In genomic region chr12:3791257-3791656, GRCm38 (mm10) we compare ENCODE assay signal across 8 mouse cellular contexts. TPM values are rescaled to one million over a fixed set of nuclear protein-coding genes. Genes with fewer than 3 reads are reported as not detected.
DNase-seq lines count a peak whose midpoint lies in the region; ATAC-seq and TF ChIP-seq lines count a peak whose summit lies in the region.

No protein-coding gene starts in this region.

- no peaks in the 10 kb centered on the region for H3K9me3 ChIP-seq in heart, embryonic 11.5 days (replicated peaks; ENCODE audit: control insufficient read depth, low read length)
- H3K9me3 ChIP-seq in ES-Bruce4 (replicated peaks; ENCODE audit: control insufficient read depth, insufficient read depth, low read length, poor library complexity, severe bottlenecking): no peaks in the 10 kb centered on the region
- no peaks in the 10 kb centered on the region for H3K9me3 ChIP-seq in hindbrain, embryonic 12.5 days (replicated peaks)
- H3K9me3 ChIP-seq in midbrain, embryonic 10.5 days (replicated peaks): no peaks in the 10 kb centered on the region

- peak overlapping the region; percentile 69 for H3K4me2 ChIP-seq in heart, embryonic 11.5 days
- peak overlapping the region; percentile 59 for H3K4me2 ChIP-seq in hindbrain, embryonic 12.5 days (replicated peaks)

- H3K27me3 ChIP-seq in heart, embryonic 11.5 days (ENCODE audit: control insufficient read depth, insufficient read depth, low read length): no peaks in the 10 kb centered on the region
- no peaks in the 10 kb centered on the region for H3K27me3 ChIP-seq in ES-Bruce4 (ENCODE audit: control insufficient read depth, insufficient read depth, low read length, poor library complexity, severe bottlenecking)
- H3K27me3 ChIP-seq in hindbrain, embryonic 12.5 days: no peaks in the 10 kb centered on the region
- peaks cover 21% of the 10 kb centered on the region for H3K27me3 ChIP-seq in midbrain, embryonic 10.5 days (ENCODE audit: low read depth, poor library complexity, severe bottlenecking)

- H3K36me3 ChIP-seq in heart, embryonic 11.5 days (ENCODE audit: control insufficient read depth, insufficient read depth, low read length): no peaks in the 10 kb centered on the region
- no peaks in the 10 kb centered on the region for H3K36me3 ChIP-seq in ES-Bruce4 (ENCODE audit: control insufficient read depth, insufficient read depth, low read length, poor library complexity, severe bottlenecking)
- no peaks in the 10 kb centered on the region for H3K36me3 ChIP-seq in hindbrain, embryonic 12.5 days
- no peaks in the 10 kb centered on the region for H3K36me3 ChIP-seq in midbrain, embryonic 10.5 days

- H3K4me1 ChIP-seq in heart, embryonic 11.5 days (ENCODE audit: control insufficient read depth, insufficient read depth, low read length): peaks cover 21% of the 10 kb centered on the region; the same call in 1 of the 2 replicates
- H3K4me1 ChIP-seq in ES-Bruce4 (ENCODE audit: control insufficient read depth, insufficient read depth, low read length): peaks cover 7% of the 10 kb centered on the region
- H3K4me1 ChIP-seq in hindbrain, embryonic 12.5 days: peaks cover 12% of the 10 kb centered on the region
- peaks cover 44% of the 10 kb centered on the region for H3K4me1 ChIP-seq in midbrain, embryonic 10.5 days

- no peak for ATAC-seq in heart, embryonic 11.5 days (replicated peaks; ENCODE audit: insufficient number of reproducible peaks, low FRiP score, low TSS enrichment)
- ATAC-seq in hindbrain, embryonic 12.5 days (ENCODE audit: low FRiP score): peak; percentile 24; the same call in 1 of the 2 replicates
- ATAC-seq in frontal cortex, adult (ENCODE audit: low TSS enrichment): no peak

- H3K9ac ChIP-seq in heart, embryonic 11.5 days (ENCODE audit: low read depth, low read length): no peak overlapping the region
- no peak overlapping the region for H3K9ac ChIP-seq in ES-Bruce4 (ENCODE audit: low read depth, poor library complexity, severe bottlenecking)
- no peak overlapping the region for H3K9ac ChIP-seq in hindbrain, embryonic 12.5 days

- TF ChIP-seq EP300 in ES-Bruce4 (IDR thresholded peaks at IDR 0.05; ENCODE audit: insufficient read depth, low read depth, low read length): no peak

- WGBS in heart, embryonic 11.5 days (ENCODE audit: insufficient replicate concordance): 44% methylated on average over 7 of the region's 7 CpGs
- 61% methylated on average over 7 of the region's 7 CpGs for WGBS in hindbrain, embryonic 12.5 days
- 64% methylated on average over 7 of the region's 7 CpGs for WGBS in midbrain, embryonic 10.5 days

- H3K4me3 ChIP-seq in heart, embryonic 11.5 days (ENCODE audit: low read depth, low read length): no peak overlapping the region
- peak overlapping the region; percentile 0; the same call in 1 of the 2 replicates for H3K4me3 ChIP-seq in ES-Bruce4 (ENCODE audit: low read depth, low read length)
- no peak overlapping the region for H3K4me3 ChIP-seq in hindbrain, embryonic 12.5 days
- H3K4me3 ChIP-seq in midbrain, embryonic 10.5 days: peak overlapping the region; percentile 49

- H3K27ac ChIP-seq in heart, embryonic 11.5 days (ENCODE audit: low read depth, low read length): no peak overlapping the region
- no peak overlapping the region for H3K27ac ChIP-seq in ES-Bruce4 (ENCODE audit: insufficient read depth, low read length)
- H3K27ac ChIP-seq in hindbrain, embryonic 12.5 days: no peak overlapping the region
- no peak overlapping the region for H3K27ac ChIP-seq in midbrain, embryonic 10.5 days (replicated peaks)

- no peak for TF ChIP-seq POLR2A in ES-Bruce4 (IDR thresholded peaks at IDR 0.05; ENCODE audit: insufficient read depth, low read length)

- no peak for TF ChIP-seq CTCF in ES-Bruce4 (IDR thresholded peaks at IDR 0.05; ENCODE audit: low read depth, low read length)

- no peak for DNase-seq in heart, adult 9 months (ENCODE audit: low spot score in 2 of 2)
- no peak for DNase-seq in midbrain, embryonic 10.5 days (ENCODE audit: low spot score)
- no peak for DNase-seq in c-Kit-positive CD71-positive TER-119-positive erythroid progenitor cells, embryonic 14.5 days (ENCODE audit: low spot score)
- no peak for DNase-seq in urinary bladder, postnatal 36 days (ENCODE audit: low spot score in 2 of 2)

RNA-seq across cellular contexts. Expression of gene Dnmt3a, which starts 14.6 kb away (rescaled TPM):
- 55.1 and 60.1 TPM in 2 replicates for polyA plus RNA-seq in heart, embryonic 11.5 days (2014; fragmentation: Nextera tagmentation; extraction: Ambion mirVana)
- polyA plus RNA-seq in ES-Bruce4 (2011; ENCODE audit: insufficient read depth, insufficient read length, low read depth, missing spikeins): 31.9 and 44.2 TPM in 2 replicates
- polyA plus RNA-seq in hindbrain, embryonic 12.5 days (2016; fragmentation: Nextera tagmentation; extraction: Ambion mirVana): 166 and 180 TPM in 2 replicates
- polyA plus RNA-seq in midbrain, embryonic 10.5 days (2016; fragmentation: Nextera tagmentation; extraction: Ambion mirVana): 92.2 and 115 TPM in 2 replicates

Comparison
In these comparisons a context has a peak if more than half of its experiments do, and no peak if none do; other contexts are left out.
1. H3K4me3 ChIP-seq: peak in ES-Bruce4 (single experiment) and midbrain, embryonic 10.5 days (single experiment); none in heart, embryonic 11.5 days (single experiment) and hindbrain, embryonic 12.5 days (single experiment).